ENCODE assay signal across 9 mouse cellular contexts in the genomic region with DNA sequence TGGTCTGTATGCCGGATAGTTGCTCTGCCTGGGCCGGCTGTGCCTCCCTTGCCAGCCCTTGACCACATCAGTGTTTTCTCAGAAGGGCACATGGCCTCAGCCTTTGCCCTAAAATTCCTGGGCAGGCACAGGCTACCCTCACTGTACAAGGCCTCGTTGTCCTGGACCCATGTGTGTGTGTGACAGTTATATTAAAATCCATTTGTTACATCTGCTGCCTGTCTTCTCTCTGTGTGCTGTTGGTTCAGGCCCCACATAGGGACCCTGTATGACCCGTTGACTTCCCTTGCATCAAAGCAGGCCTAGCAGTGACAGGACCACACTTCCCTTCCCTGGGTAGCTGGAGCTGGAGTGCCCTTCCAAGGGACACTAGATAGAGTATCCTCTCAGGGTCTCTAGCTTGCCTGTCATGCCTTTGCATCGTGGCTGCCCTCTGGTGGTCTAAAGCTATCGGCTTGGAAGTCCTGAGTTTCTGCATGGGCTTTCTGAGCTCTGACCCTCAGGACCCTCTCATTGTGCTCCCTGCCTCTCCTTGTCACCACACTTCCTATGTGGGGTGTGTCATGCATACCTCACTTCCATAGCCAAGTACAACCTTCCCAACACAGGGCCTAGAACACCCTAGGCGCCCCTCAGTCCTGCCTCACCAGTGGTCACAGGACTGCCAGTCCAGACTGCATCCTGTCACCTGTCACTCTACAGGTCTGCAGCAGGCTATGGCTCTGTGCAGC. TPM values are rescaled to one million over a fixed set of nuclear protein-coding genes. Genes with fewer than 3 reads are reported as not detected.
DNase-seq lines count a peak whose midpoint lies in the region; ATAC-seq and TF ChIP-seq lines count a peak whose summit lies in the region.
"Had no signal": no experiment of that assay in that cellular context is flagged by ENCODE, and none has a peak within 500 bp of the region (broad histone marks: within the 10 kb centered on the region; RNA-seq: fewer than 3 reads in every experiment).

No protein-coding gene starts in this region.

- dilution Hi-C loops in CH12.LX (cut with MboI; ENCODE audit: extremely low pct_ligation_motif_present, extremely low pct_unique_long_range_greater_than_20kb, low sequenced_read_pairs), result no loop called here

- in situ Hi-C loops in CH12.LX (cut with MboI; ENCODE audit: low pct_ligation_motif_present, low pct_unique_long_range_greater_than_20kb, low sequenced_read_pairs), result no loop called here

- no peaks in the 10 kb centered on the region for H3K9me3 ChIP-seq in hindbrain, embryonic 10.5 days
- no peaks in the 10 kb centered on the region for H3K9me3 ChIP-seq in hindbrain, embryonic 13.5 days
- no peaks in the 10 kb centered on the region for H3K9me3 ChIP-seq in CH12.LX (replicated peaks; ENCODE audit: low read length)
- H3K9me3 ChIP-seq in hindbrain, embryonic 15.5 days, result no peaks in the 10 kb centered on the region
- H3K9me3 ChIP-seq in stomach, embryonic 16.5 days (replicated peaks; ENCODE audit: control insufficient read depth, low read length), result no peaks in the 10 kb centered on the region

- TF ChIP-seq CTCF in CH12.LX (conservative IDR thresholded peaks at IDR 0.05 in 1 of 2, IDR thresholded peaks at IDR 0.05 in 1 of 2; ENCODE audit: low read depth in 2 of 2, low read length in 2 of 2), result peak in 1 of 2 experiments; percentile 61; a peak in 2 of 4 replicates

- no peaks in the 10 kb centered on the region for H3K27me3 ChIP-seq in hindbrain, embryonic 10.5 days (ENCODE audit: insufficient read depth, poor library complexity, severe bottlenecking)
- no peaks in the 10 kb centered on the region for H3K27me3 ChIP-seq in hindbrain, embryonic 13.5 days
- no peaks in the 10 kb centered on the region for H3K27me3 ChIP-seq in CH12.LX (replicated peaks)
- no peaks in the 10 kb centered on the region for H3K27me3 ChIP-seq in hindbrain, embryonic 15.5 days
- H3K27me3 ChIP-seq in stomach, embryonic 16.5 days (ENCODE audit: control insufficient read depth, insufficient read depth, low read length), result no peaks in the 10 kb centered on the region

- H3K4me1 ChIP-seq in hindbrain, embryonic 10.5 days (replicated peaks), result no peaks in the 10 kb centered on the region
- H3K4me1 ChIP-seq in hindbrain, embryonic 13.5 days (replicated peaks), result no peaks in the 10 kb centered on the region; the same call in 1 of the 2 replicates
- peaks cover 6 to 37% of the 10 kb centered on the region in 2 experiments; a peak in 3 of 4 replicates for H3K4me1 ChIP-seq in CH12.LX (ENCODE audit: control insufficient read depth in 1 of 2, insufficient read depth in 2 of 2)
- no peaks in the 10 kb centered on the region for H3K4me1 ChIP-seq in hindbrain, embryonic 15.5 days (replicated peaks)
- no peaks in the 10 kb centered on the region for H3K4me1 ChIP-seq in stomach, embryonic 16.5 days (ENCODE audit: control insufficient read depth, insufficient read depth, low read length)

- DNase-seq in hindbrain, embryonic 10.5 days (ENCODE audit: low spot score), result peak; percentile 56
- DNase-seq in CH12.LX (ENCODE audit: extremely low read depth), result no peak
- peak; percentile 78 for DNase-seq in embryo, embryonic 10 days (ENCODE audit: low spot score)
- no peak for DNase-seq in adrenal gland, adult 2 months

- no peak for TF ChIP-seq POLR2A in CH12.LX (IDR thresholded peaks at IDR 0.05; ENCODE audit: low read depth, low read length)

- H3K9ac ChIP-seq in hindbrain, embryonic 13.5 days, result no peak overlapping the region
- no peak overlapping the region for H3K9ac ChIP-seq in CH12.LX (ENCODE audit: insufficient read depth, low read depth)
- no peak overlapping the region for H3K9ac ChIP-seq in hindbrain, embryonic 15.5 days
- no peak overlapping the region for H3K9ac ChIP-seq in stomach, embryonic 16.5 days (ENCODE audit: low read length)

- no peak overlapping the region for H3K4me2 ChIP-seq in hindbrain, embryonic 13.5 days
- H3K4me2 ChIP-seq in CH12.LX (ENCODE audit: insufficient read depth, low read depth, poor library complexity, severe bottlenecking), result no peak overlapping the region
- H3K4me2 ChIP-seq in hindbrain, embryonic 15.5 days, result no peak overlapping the region
- no peak overlapping the region for H3K4me2 ChIP-seq in stomach, embryonic 16.5 days (ENCODE audit: low read depth, low read length)

- no peak for ATAC-seq in hindbrain, embryonic 13.5 days (ENCODE audit: low FRiP score)
- peak; percentile 45; the same call in 1 of the 2 replicates for ATAC-seq in hindbrain, embryonic 15.5 days (ENCODE audit: low FRiP score, low read depth)
- ATAC-seq in megakaryocyte progenitor cell, adult 5-6 weeks (replicated peaks; ENCODE audit: poor library complexity), result peak; percentile 71
- ATAC-seq in stomach, embryonic 16.5 days (ENCODE audit: insufficient read depth, low FRiP score), result 0 out of 2 replicates have a peak, but pooled peaks have one; percentile 7

- H3K27ac ChIP-seq in hindbrain, embryonic 10.5 days, result no peak overlapping the region
- H3K27ac ChIP-seq in hindbrain, embryonic 13.5 days, result no peak overlapping the region
- no peak overlapping the region for H3K27ac ChIP-seq in CH12.LX (ENCODE audit: insufficient read depth, low read depth)
- no peak overlapping the region for H3K27ac ChIP-seq in hindbrain, embryonic 15.5 days (replicated peaks)
- no peak overlapping the region for H3K27ac ChIP-seq in stomach, embryonic 16.5 days (ENCODE audit: low read length)

- H3K79me2 ChIP-seq in CH12.LX (replicated peaks; ENCODE audit: control insufficient read depth, extremely low read depth, insufficient read depth, poor library complexity, severe bottlenecking), result no peaks in the 10 kb centered on the region

- H3K4me3 ChIP-seq in hindbrain, embryonic 10.5 days, result no peak overlapping the region
- no peak overlapping the region for H3K4me3 ChIP-seq in hindbrain, embryonic 13.5 days
- no peak overlapping the region for H3K4me3 ChIP-seq in CH12.LX (replicated peaks in 1 of 3; ENCODE audit: low read depth in 2 of 3, low read length in 2 of 3, poor library complexity in 1 of 3)
- H3K4me3 ChIP-seq in hindbrain, embryonic 15.5 days, result no peak overlapping the region
- no peak overlapping the region for H3K4me3 ChIP-seq in stomach, embryonic 16.5 days (replicated peaks; ENCODE audit: low read length)

- 54% methylated on average over 7 of the region's 7 CpGs for WGBS in hindbrain, embryonic 10.5 days
- 57% methylated on average over 7 of the region's 7 CpGs for WGBS in hindbrain, embryonic 13.5 days
- WGBS in hindbrain, embryonic 15.5 days, result 52% methylated on average over 7 of the region's 7 CpGs
- WGBS in stomach, embryonic 16.5 days, result 49% methylated on average over 7 of the region's 7 CpGs

- TF ChIP-seq EP300 in CH12.LX (IDR thresholded peaks at IDR 0.05; ENCODE audit: low read length), result no peak

- H3K36me3 ChIP-seq in hindbrain, embryonic 10.5 days, result peaks cover 46% of the 10 kb centered on the region
- H3K36me3 ChIP-seq in hindbrain, embryonic 13.5 days, result peaks cover 46% of the 10 kb centered on the region
- peaks cover 36 to 55% of the 10 kb centered on the region in 2 experiments for H3K36me3 ChIP-seq in CH12.LX (replicated peaks in 1 of 2; ENCODE audit: control insufficient read depth in 1 of 2, insufficient read depth in 1 of 2, low read length in 1 of 2)
- H3K36me3 ChIP-seq in hindbrain, embryonic 15.5 days, result peaks cover 25% of the 10 kb centered on the region
- H3K36me3 ChIP-seq in stomach, embryonic 16.5 days (ENCODE audit: control insufficient read depth, insufficient read depth, low read length), result 0 out of 2 replicates have a peak, but pooled peaks cover under 1% of the 10 kb centered on the region

- peak; percentile 47 for TF ChIP-seq RAD21 in CH12.LX (IDR thresholded peaks at IDR 0.05; ENCODE audit: low read depth, low read length)

RNA-seq across cellular contexts. Expression of gene Ap1m1, which starts 17.5 kb away (rescaled TPM):
- polyA plus RNA-seq in hindbrain, embryonic 10.5 days (2016; fragmentation: Nextera tagmentation; extraction: Ambion mirVana), result 186 and 213 TPM in 2 replicates
- polyA plus RNA-seq in hindbrain, embryonic 13.5 days (2015; fragmentation: Nextera tagmentation; extraction: Ambion mirVana), result 247 and 261 TPM in 2 replicates
- 30.3 and 31.4 TPM in 2 replicates for total RNA-seq in CH12.LX (2012; rRNA removed)
- 15.6 and 20.1 TPM in 2 replicates for total RNA-seq in CH12.LX (2014; rRNA removed)
- polyA plus RNA-seq in CH12.LX (2012; ENCODE audit: insufficient read length, low read depth), result 80.0 and 86.1 TPM in 2 replicates
- 238 and 278 TPM in 2 replicates for polyA plus RNA-seq in hindbrain, embryonic 15.5 days (2015; fragmentation: Nextera tagmentation; extraction: Ambion mirVana)
- total RNA-seq in megakaryocyte progenitor cell, adult 5-6 weeks (2015), result 88.1 and 90.6 TPM in 2 replicates
- total RNA-seq in megakaryocyte progenitor cell, adult 5-6 weeks (2017), result 52.4 and 65.4 TPM in 2 replicates
- polyA plus RNA-seq in stomach, embryonic 16.5 days (2015; fragmentation: Nextera tagmentation; extraction: Ambion mirVana), result 90.3 and 97.1 TPM in 2 replicates
- 10 to 100 TPM; 66.3 to 67.8 TPM for total RNA-seq in adrenal gland, adult 2 months (2021)
- 62.1 and 75.1 TPM in 2 replicates for polyA plus RNA-seq in adrenal gland, adult 2 months (2012; rRNA removed)

RNA-seq across cellular contexts. Expression of gene Fam32a, which starts 37.8 kb away (rescaled TPM):
- 63.4 and 80.6 TPM in 2 replicates for polyA plus RNA-seq in hindbrain, embryonic 10.5 days (2016; fragmentation: Nextera tagmentation; extraction: Ambion mirVana)
- polyA plus RNA-seq in hindbrain, embryonic 13.5 days (2015; fragmentation: Nextera tagmentation; extraction: Ambion mirVana), result 108 and 109 TPM in 2 replicates
- total RNA-seq in CH12.LX (2012; rRNA removed) (33.1 and 38.1 TPM in 2 replicates), CH12.LX (2014; rRNA removed) (34.6 and 38.0 TPM in 2 replicates)
- polyA plus RNA-seq in CH12.LX (2012; ENCODE audit: insufficient read length, low read depth), result 43.0 and 43.8 TPM in 2 replicates
- 91.8 and 97.1 TPM in 2 replicates for polyA plus RNA-seq in hindbrain, embryonic 15.5 days (2015; fragmentation: Nextera tagmentation; extraction: Ambion mirVana)
- total RNA-seq in megakaryocyte progenitor cell, adult 5-6 weeks (2015), result 40.5 and 44.9 TPM in 2 replicates
- total RNA-seq in megakaryocyte progenitor cell, adult 5-6 weeks (2017), result 37.5 and 39.1 TPM in 2 replicates
- 72.7 and 73.7 TPM in 2 replicates for polyA plus RNA-seq in stomach, embryonic 16.5 days (2015; fragmentation: Nextera tagmentation; extraction: Ambion mirVana)
- total RNA-seq in adrenal gland, adult 2 months (2021), result 10 to 100 TPM; 58.6 to 63.8 TPM
- polyA plus RNA-seq in adrenal gland, adult 2 months (2012; rRNA removed), result 21.0 and 23.3 TPM in 2 replicates

RNA-seq across cellular contexts. Expression of gene Gm11034, which starts 43.9 kb away (rescaled TPM):
- not detected in 2 replicates for polyA plus RNA-seq in hindbrain, embryonic 10.5 days (2016; fragmentation: Nextera tagmentation; extraction: Ambion mirVana)
- not detected in 2 replicates for polyA plus RNA-seq in hindbrain, embryonic 13.5 days (2015; fragmentation: Nextera tagmentation; extraction: Ambion mirVana)
- not detected in 2 replicates for total RNA-seq in CH12.LX (2012; rRNA removed)
- not detected in 2 replicates for total RNA-seq in CH12.LX (2014; rRNA removed)
- not detected in 2 replicates for polyA plus RNA-seq in CH12.LX (2012; ENCODE audit: insufficient read length, low read depth)
- not detected in 2 replicates for polyA plus RNA-seq in hindbrain, embryonic 15.5 days (2015; fragmentation: Nextera tagmentation; extraction: Ambion mirVana)
- not detected in 2 replicates for total RNA-seq in megakaryocyte progenitor cell, adult 5-6 weeks (2015)
- total RNA-seq in megakaryocyte progenitor cell, adult 5-6 weeks (2017), result not detected in 2 replicates
- polyA plus RNA-seq in stomach, embryonic 16.5 days (2015; fragmentation: Nextera tagmentation; extraction: Ambion mirVana), result not detected in 2 replicates
- total RNA-seq in adrenal gland, adult 2 months (2021), result not detected
- polyA plus RNA-seq in adrenal gland, adult 2 months (2012; rRNA removed), result not detected in 2 replicates
- total RNA-seq: hematopoietic stem cell, adult 5-6 weeks had no signal

RNA-seq across cellular contexts. Expression of gene Cib3, which starts 44.7 kb away (rescaled TPM):
- not detected in 2 replicates for polyA plus RNA-seq in hindbrain, embryonic 10.5 days (2016; fragmentation: Nextera tagmentation; extraction: Ambion mirVana)
- not detected in 2 replicates for polyA plus RNA-seq in hindbrain, embryonic 13.5 days (2015; fragmentation: Nextera tagmentation; extraction: Ambion mirVana)
- total RNA-seq in CH12.LX (2012; rRNA removed) (not detected in 2 replicates), CH12.LX (2014; rRNA removed) (not detected in 2 replicates)
- not detected in 2 replicates for polyA plus RNA-seq in CH12.LX (2012; ENCODE audit: insufficient read length, low read depth)
- polyA plus RNA-seq in hindbrain, embryonic 15.5 days (2015; fragmentation: Nextera tagmentation; extraction: Ambion mirVana), result not detected in 2 replicates
- not detected in 2 replicates for total RNA-seq in megakaryocyte progenitor cell, adult 5-6 weeks (2015)
- total RNA-seq in megakaryocyte progenitor cell, adult 5-6 weeks (2017), result not detected in 2 replicates
- not detected in 2 replicates for polyA plus RNA-seq in stomach, embryonic 16.5 days (2015; fragmentation: Nextera tagmentation; extraction: Ambion mirVana)
- not detected for total RNA-seq in adrenal gland, adult 2 months (2021)
- 0.07 TPM in 1 of 2 replicates, not detected in the other for polyA plus RNA-seq in adrenal gland, adult 2 months (2012; rRNA removed)
- total RNA-seq: hematopoietic stem cell, adult 5-6 weeks had no signal

RNA-seq across cellular contexts. Expression of gene Gm10282, which starts 47.7 kb away (rescaled TPM):
- polyA plus RNA-seq in hindbrain, embryonic 10.5 days (2016; fragmentation: Nextera tagmentation; extraction: Ambion mirVana), result 31.5 and 33.0 TPM in 2 replicates
- 15.4 TPM in 2 replicates for polyA plus RNA-seq in hindbrain, embryonic 13.5 days (2015; fragmentation: Nextera tagmentation; extraction: Ambion mirVana)
- total RNA-seq in CH12.LX (2012; rRNA removed) (16.4 and 18.3 TPM in 2 replicates), CH12.LX (2014; rRNA removed) (76.4 and 77.7 TPM in 2 replicates)
- polyA plus RNA-seq in CH12.LX (2012; ENCODE audit: insufficient read length, low read depth), result 125 and 176 TPM in 2 replicates
- polyA plus RNA-seq in hindbrain, embryonic 15.5 days (2015; fragmentation: Nextera tagmentation; extraction: Ambion mirVana), result 9.8 and 12.5 TPM in 2 replicates
- 58.7 and 76.6 TPM in 2 replicates for total RNA-seq in megakaryocyte progenitor cell, adult 5-6 weeks (2015)
- total RNA-seq in megakaryocyte progenitor cell, adult 5-6 weeks (2017), result 68.3 and 86.8 TPM in 2 replicates
- polyA plus RNA-seq in stomach, embryonic 16.5 days (2015; fragmentation: Nextera tagmentation; extraction: Ambion mirVana), result 19.2 and 30.6 TPM in 2 replicates
- 10 to 100 TPM in 1 of 2 experiments, 1 to 10 TPM in 1; 6.4 to 17.1 TPM for total RNA-seq in adrenal gland, adult 2 months (2021)
- 0.10 and 0.33 TPM in 2 replicates for polyA plus RNA-seq in adrenal gland, adult 2 months (2012; rRNA removed)

Comparison
In these comparisons a context has a peak if more than half of its experiments do, and no peak if none do; other contexts are left out.
1. DNase-seq: peak in hindbrain, embryonic 10.5 days (single experiment) and embryo, embryonic 10 days (single experiment); none in CH12.LX (single experiment) and adrenal gland, adult 2 months (single experiment).